Mouse (Mus musculus) thymus, adult 18-20 months (tissue): ENCODE data around the gene Mapkap1.

Experiments
- DNase-seq, 2 experiments: peaks; one replicate each; pipeline ENCODE4 v3.0.0; 2022; ENCODE audit warnings: mixed read lengths in 2 of 2

Mapkap1 gene

GRCm38 (mm10) chr2:34533281-34533680 is 126.7 kb downstream of the Mapkap1 start:
- no peak for DNase-seq

- no peak for DNase-seq
These were observed 128.4 kb downstream of the Mapkap1 start for GRCm38 (mm10) chr2:34534996-34535395.

- DNase-seq: no peak
These were observed 130.8 kb downstream of the Mapkap1 start for GRCm38 (mm10) chr2:34537356-34537755.

- no peak for DNase-seq
These were observed 137.0 kb downstream of the Mapkap1 start for GRCm38 (mm10) chr2:34543581-34543980.

GRCm38 (mm10) chr2:34544021-34544420 is 137.4 kb downstream of the Mapkap1 start:
- no peak for DNase-seq

- no peak for DNase-seq
These were observed 138.2 kb downstream of the Mapkap1 start for GRCm38 (mm10) chr2:34544646-34545395.

- no peak for DNase-seq
These were observed 139.7 kb downstream of the Mapkap1 start for GRCm38 (mm10) chr2:34546176-34546677.

- no peak for DNase-seq
These were observed 140.9 kb downstream of the Mapkap1 start for GRCm38 (mm10) chr2:34547516-34547915.

GRCm38 (mm10) chr2:34548961-34549360 is 142.4 kb downstream of the Mapkap1 start:
- DNase-seq: no peak

- no peak for DNase-seq
These were observed 142.9 kb downstream of the Mapkap1 start for GRCm38 (mm10) chr2:34549469-34549868.

- no peak for DNase-seq
These were observed 146.2 kb downstream of the Mapkap1 start for GRCm38 (mm10) chr2:34552772-34553171.

GRCm38 (mm10) chr2:34553580-34554231 is 147.1 kb downstream of the Mapkap1 start:
- DNase-seq: no peak

- no peak for DNase-seq
These were observed 153.6 kb downstream of the Mapkap1 start for GRCm38 (mm10) chr2:34560146-34560545.

- DNase-seq: no peak
These were observed 156.6 kb downstream of the Mapkap1 start for GRCm38 (mm10) chr2:34563089-34563694.

GRCm38 (mm10) chr2:34563865-34564264 is 157.3 kb downstream of the Mapkap1 start:
- DNase-seq: no peak

GRCm38 (mm10) chr2:34566146-34566545 is 159.6 kb downstream of the Mapkap1 start:
- DNase-seq: no peak

- DNase-seq: no peak
These were observed 160.0 kb downstream of the Mapkap1 start for GRCm38 (mm10) chr2:34566601-34567000.

GRCm38 (mm10) chr2:34569131-34569530 is 162.6 kb downstream of the Mapkap1 start:
- no peak for DNase-seq

- no peak for DNase-seq
These were observed 163.8 kb downstream of the Mapkap1 start for GRCm38 (mm10) chr2:34570378-34570777.

GRCm38 (mm10) chr2:34571096-34571495 is 164.5 kb downstream of the Mapkap1 start:
- no peak for DNase-seq

GRCm38 (mm10) chr2:34573073-34573472 is 166.5 kb downstream of the Mapkap1 start:
- no peak for DNase-seq

- DNase-seq: no peak
These were observed 182.0 kb downstream of the Mapkap1 start for GRCm38 (mm10) chr2:34588546-34588945.

GRCm38 (mm10) chr2:34591721-34592360 is 185.3 kb downstream of the Mapkap1 start:
- DNase-seq: no peak
